Mouse (Mus musculus): Measurements from ENCODE around the gene Chd3. TPM values are rescaled to one million over a fixed set of nuclear protein-coding genes. Genes with fewer than 3 reads are reported as not detected.

Gene Chd3
- polyA plus RNA-seq, 1 experiment from 2014 or later: 39.9 TPM

DNA sequence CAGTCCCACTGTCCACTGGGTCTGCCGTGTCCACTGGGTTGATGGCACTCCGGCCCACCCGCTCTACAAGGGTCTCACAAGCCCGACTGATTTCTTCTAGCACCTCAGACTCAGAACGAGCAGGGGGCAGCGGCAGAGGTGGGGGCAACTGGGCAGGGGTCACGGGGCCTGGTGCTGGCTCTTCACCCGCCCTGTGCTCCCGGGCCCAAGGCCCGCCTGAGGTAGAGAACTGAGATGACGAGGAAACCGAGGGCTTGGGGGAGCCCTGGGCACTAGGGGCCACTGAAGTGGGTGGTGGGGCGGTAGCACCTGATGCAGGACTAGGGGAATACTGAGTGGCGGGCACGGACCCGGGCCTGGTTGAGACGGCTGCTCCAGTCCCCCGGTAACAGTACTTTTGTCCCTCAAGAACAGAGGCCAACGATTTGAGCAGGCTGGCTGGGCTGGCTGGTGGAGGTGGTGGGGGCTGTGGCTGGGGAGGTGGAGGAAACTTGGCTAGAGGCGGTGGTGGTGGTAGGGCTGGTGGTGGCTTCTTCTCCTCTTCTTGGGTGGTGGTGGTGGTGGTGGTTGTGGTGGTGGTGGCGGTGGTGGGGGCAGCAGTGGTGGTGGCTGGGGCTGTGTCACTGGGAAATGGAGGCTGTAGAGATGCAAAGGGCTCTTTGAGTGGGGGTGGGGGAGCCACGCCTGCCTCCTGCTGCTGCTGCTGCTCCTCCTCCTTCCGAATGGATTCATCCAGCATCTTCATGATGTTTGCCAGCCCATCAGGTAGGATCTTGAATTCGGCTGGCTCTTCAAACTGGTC, 35.6 kb upstream of the Chd3 start:
- no peak for ATAC-seq
- WGBS: 91% methylated on average over 23 of the region's 24 CpGs
- peaks cover 66% of the 10 kb centered on the region for H3K36me3 ChIP-seq
- peaks cover 29% of the 10 kb centered on the region for H3K4me1 ChIP-seq (replicated peaks)
- H3K4me2 ChIP-seq (replicated peaks): no peak overlapping the region
- H3K9ac ChIP-seq: no peak overlapping the region
- H3K9me3 ChIP-seq: no peaks in the 10 kb centered on the region
- no peak overlapping the region for H3K4me3 ChIP-seq (replicated peaks)
- H3K27ac ChIP-seq: no peak overlapping the region
- H3K27me3 ChIP-seq (replicated peaks): no peaks in the 10 kb centered on the region

DNA sequence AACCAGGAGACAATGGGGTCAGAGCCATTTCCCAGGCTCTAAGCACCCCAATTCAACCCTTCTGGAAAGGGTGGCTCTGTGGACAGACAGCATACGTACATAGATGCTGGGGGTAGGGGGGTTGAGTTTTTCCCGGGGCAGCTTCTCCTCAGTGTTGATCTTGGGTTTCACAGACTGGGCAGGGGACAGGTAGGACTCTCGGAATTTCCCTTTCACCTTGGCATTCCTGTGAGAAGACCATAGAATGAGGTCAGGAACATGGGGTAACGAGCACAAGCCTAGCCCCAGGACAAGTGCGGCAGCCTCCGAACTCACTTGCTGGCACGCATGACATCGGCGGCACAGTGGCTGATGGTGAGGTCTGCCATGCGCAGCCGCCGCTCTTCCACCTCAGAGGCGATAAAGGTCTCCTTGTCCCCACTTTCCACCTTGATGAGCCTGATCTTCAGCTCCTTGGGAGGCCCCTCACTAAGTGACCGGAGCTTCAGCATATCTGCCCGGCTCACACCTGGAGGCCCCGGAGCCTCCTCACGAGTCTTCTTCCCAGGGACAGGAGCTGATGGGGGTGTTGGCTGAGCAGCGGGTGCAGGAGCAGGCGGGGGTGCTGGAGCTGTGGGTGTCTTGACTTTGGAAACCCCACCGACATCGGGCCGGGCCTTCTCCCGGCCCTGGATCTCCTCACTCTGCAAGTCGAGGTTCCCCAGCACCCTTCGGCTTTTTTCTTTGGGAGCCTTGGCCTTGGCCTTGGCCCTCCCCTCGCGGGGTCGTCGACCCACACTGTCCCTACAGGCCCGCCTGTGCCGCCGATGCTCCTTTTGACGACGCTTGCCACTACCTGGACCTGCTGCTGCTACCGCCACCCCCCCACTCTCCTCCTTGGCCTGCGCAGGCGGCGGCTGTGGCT, 34.7 kb upstream of the Chd3 start:
- Histone ChIP-seq H3K27ac (no peak overlapping the region), H3K36me3 (peaks cover 71% of the 10 kb centered on the region), H3K27me3 (replicated peaks) (no peaks in the 10 kb centered on the region), H3K9me3 (no peaks in the 10 kb centered on the region), H3K4me3 (replicated peaks) (no peak overlapping the region), H3K4me2 (replicated peaks) (no peak overlapping the region), H3K9ac (no peak overlapping the region), H3K4me1 (replicated peaks) (peaks cover 35% of the 10 kb centered on the region)
- WGBS: 92% methylated on average over 38 of the region's 38 CpGs
- ATAC-seq: no peak

DNA sequence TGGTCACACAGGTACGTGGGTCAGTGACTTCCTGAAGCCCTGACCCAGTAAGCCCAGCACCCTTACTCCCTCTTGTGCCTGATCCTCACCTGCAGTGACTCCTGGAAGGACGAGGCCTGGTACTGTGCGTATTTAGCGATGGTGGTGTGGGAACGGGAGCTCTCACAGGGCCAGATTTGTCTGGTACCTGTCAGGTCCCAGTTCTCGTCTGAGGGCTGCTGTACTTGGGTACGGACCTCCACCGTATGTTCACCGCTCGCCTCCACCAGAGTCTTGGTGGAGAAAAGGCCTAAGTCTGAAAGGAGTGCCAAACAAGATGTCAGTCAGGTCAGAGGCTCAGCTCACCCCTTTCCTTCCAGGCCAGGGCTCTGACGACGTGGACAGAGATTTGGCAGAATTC, 32.8 kb upstream of the Chd3 start:
- 84% methylated on average over 12 of the region's 12 CpGs for WGBS
- ATAC-seq: no peak
- Histone ChIP-seq H3K27ac (no peak overlapping the region), H3K9me3 (no peaks in the 10 kb centered on the region), H3K36me3 (peaks cover 60% of the 10 kb centered on the region), H3K4me1 (replicated peaks) (peaks cover 34% of the 10 kb centered on the region), H3K4me2 (replicated peaks) (no peak overlapping the region), H3K9ac (no peak overlapping the region), H3K4me3 (replicated peaks) (no peak overlapping the region), H3K27me3 (replicated peaks) (no peaks in the 10 kb centered on the region)

DNA sequence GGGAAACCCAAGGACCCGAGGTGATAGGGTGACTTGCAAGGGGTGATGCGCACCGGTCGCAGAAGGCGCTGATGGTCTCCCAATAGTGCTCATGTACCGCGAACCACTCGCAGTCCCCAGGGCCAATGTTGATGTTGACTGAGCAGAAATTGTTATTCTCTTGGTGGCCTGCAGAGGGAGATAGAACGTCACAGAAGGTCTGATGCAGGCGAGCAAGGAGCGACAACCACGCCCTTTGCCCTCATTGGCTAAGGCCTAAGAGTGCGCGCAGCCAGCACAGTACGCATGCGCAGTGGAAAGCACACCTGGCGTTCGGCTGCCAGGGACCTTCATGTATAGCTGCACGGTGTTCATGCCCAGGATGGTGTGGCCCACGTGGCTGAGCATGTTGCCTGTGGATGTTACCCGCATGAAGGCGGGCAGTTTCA, 32.0 kb upstream of the Chd3 start:
- 0 out of 2 replicates have a peak overlapping the region, but pooled peaks have one; percentile 17 for H3K4me2 ChIP-seq (replicated peaks)
- no peaks in the 10 kb centered on the region for H3K27me3 ChIP-seq (replicated peaks)
- peaks cover 54% of the 10 kb centered on the region for H3K36me3 ChIP-seq
- H3K9me3 ChIP-seq: no peaks in the 10 kb centered on the region
- no peak overlapping the region for H3K4me3 ChIP-seq (replicated peaks)
- H3K27ac ChIP-seq: no peak overlapping the region
- peaks cover 39% of the 10 kb centered on the region for H3K4me1 ChIP-seq (replicated peaks)
- H3K9ac ChIP-seq: no peak overlapping the region
- peak; percentile 78 for ATAC-seq
- WGBS: 21% methylated on average over 22 of the region's 22 CpGs

DNA sequence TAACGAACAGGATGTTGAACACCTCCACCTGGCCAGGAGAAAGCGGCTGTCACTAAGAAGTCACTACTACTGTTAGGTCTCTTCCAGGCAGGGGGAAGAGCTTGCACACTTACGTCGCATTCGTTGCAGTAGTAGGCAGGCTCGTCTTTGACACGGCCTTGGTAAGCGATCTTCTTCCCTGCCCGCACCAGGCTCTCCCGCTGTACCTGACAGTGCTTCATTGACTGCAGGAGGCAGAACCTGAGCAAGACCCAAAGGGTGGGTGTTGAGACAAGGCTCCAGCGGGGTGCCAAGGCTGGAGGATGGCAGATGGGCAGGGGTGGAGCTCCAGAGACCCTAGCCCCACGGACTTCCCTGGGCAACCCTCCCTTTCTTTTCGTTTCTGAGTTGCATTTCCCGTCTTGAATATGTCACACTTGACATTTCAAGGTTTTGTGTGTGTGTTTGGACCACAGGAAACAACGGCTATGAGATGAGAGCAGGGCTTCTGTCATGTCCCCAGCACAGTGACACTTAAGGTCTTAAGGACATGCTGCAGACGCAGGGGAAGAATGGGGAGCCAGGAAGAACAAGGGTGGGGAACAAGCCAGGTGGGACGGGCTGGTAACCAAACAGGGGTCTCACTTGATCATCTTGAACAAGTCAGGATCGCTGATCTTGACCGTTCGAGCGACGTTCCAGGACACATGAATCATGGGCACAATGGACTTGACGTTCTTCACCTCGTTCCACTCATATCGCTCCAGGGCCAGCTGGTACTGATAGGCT, 31.1 kb upstream of the Chd3 start:
- H3K4me2 ChIP-seq (replicated peaks): peak overlapping the region; percentile 34; the same call in 1 of the 2 replicates
- H3K9me3 ChIP-seq: no peaks in the 10 kb centered on the region
- H3K4me3 ChIP-seq (replicated peaks): no peak overlapping the region
- H3K36me3 ChIP-seq: peaks cover 44% of the 10 kb centered on the region
- peaks cover 39% of the 10 kb centered on the region for H3K4me1 ChIP-seq (replicated peaks)
- WGBS: 78% methylated on average over 25 of the region's 25 CpGs
- peak overlapping the region; percentile 10; the same call in 1 of the 2 replicates for H3K9ac ChIP-seq
- ATAC-seq: no peak
- H3K27me3 ChIP-seq (replicated peaks): no peaks in the 10 kb centered on the region
- no peak overlapping the region for H3K27ac ChIP-seq

DNA sequence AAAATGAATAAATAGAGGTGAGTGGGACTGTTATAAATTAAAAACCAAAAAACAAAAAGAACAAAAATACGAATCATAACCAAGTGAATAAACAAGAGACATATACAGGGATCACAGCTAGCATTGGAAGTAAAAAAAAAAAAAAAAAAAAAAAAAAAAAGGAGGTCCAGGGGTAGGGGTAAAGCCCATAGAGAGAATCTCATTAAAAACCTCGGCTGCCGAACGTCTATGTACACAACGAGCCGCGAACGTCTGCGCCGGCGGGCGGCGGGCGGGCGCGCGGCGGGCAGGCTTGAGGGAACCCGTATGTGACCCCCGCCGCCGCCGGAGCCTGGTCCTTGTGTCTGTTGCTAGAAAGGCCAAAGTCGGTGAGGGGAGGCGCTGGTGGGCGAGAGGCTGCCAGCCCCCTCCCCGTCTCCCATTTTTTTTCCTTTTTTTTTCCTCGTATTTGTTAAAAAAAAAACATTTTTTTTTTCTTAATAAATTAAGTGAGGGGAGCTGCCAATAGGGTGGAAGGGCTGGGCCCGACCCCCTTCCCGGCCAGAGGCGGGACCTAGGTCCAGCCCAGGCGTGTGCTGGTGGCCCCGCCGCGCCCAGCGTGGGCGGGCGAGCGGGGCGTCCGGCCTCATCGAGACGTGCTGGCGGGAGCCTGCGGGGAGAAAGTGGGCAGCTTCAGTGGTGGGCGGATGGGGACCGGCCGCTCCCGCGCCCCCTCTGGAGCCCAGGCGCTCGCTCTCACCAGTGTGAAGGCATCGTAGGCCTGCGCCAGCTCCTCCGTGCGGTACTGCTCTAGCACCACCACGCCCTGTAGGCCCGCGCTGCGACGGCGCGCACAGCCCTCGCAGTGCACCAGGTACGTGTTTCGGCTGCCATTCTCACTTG, 30.2 kb upstream of the Chd3 start:
- peaks cover 38% of the 10 kb centered on the region for H3K36me3 ChIP-seq
- no peak for ATAC-seq
- H3K4me1 ChIP-seq (replicated peaks): peaks cover 39% of the 10 kb centered on the region
- H3K27me3 ChIP-seq (replicated peaks): no peaks in the 10 kb centered on the region
- H3K4me2 ChIP-seq (replicated peaks): peak overlapping the region; percentile 65
- no peak overlapping the region for H3K4me3 ChIP-seq (replicated peaks)
- 42% methylated on average over 66 of the region's 66 CpGs for WGBS
- H3K9ac ChIP-seq: peak overlapping the region; percentile 10; the same call in 1 of the 2 replicates
- 0 out of 2 replicates have a peak overlapping the region, but pooled peaks have one; percentile 36 for H3K27ac ChIP-seq
- no peaks in the 10 kb centered on the region for H3K9me3 ChIP-seq

DNA sequence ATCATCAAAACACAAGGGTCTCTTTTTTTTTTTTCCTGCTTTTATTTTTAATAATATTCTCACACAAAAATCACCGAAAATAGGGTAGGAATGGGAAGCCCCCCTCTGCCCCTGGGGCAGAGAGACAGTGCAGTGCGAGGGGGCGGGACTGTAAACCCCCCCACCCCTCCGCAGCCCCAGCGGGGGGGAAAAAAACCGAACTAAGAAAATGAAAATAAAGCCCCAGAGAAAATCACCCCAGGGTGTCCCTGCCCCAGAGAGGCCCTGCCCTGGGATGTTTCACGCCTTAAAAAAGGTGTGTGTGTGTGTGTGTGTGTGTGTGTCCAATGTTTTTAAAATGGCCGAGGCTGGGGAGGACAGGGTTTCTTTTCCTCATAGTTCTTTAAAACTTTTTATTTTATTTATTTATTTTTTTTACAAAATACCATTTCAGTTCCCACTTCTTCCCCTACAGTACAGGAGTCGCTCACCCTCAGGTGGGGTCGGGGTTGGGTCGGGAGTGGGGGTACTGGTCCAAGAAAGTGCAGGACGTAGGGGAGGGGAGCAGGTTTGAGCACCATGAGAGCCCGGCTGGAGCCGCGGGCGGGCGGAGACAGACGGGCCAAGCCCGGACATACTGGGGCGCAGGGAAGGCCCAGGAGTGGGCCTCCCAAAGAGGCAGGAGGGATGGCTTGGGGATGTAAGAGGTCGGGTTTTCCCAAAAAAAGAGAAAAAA, 29.4 kb upstream of the Chd3 start:
- peak overlapping the region; percentile 32; the same call in 1 of the 2 replicates for H3K4me3 ChIP-seq (replicated peaks)

DNA sequence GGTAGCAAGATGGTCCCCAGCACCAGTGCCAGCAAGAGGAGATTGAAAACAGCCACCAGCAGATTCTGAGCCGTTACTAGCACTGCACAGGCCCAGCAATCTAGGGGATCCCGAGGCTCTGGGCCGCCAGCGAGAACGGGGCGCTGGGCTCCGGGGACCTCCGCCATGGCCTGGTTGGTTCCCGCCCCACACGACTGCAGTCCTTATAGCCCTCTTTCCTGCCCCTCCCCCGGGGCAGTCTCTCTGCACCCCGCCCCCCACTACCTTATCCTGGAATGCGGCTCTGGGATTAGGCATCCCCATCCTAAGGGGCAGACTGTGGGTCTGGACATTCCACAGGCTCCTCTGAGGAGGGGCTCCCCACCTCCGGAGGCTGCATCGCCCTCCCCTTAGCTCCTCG, 28.9 kb upstream of the Chd3 start, which contains the start of gene Tmem88:
Gene Tmem88, minus strand, starts transcription at position 176 of the 400 bp plus-strand sequence.
- H3K9ac ChIP-seq: peak within 1 kb of the TSS; percentile 51
- H3K27me3 ChIP-seq (replicated peaks): no peaks in the 10 kb centered on the region
- no peak for ATAC-seq
- peak within 1 kb of the TSS; percentile 65 for H3K4me2 ChIP-seq (replicated peaks)
- H3K4me3 ChIP-seq (replicated peaks): peak within 1 kb of the TSS; percentile 32
- H3K27ac ChIP-seq: peak within 1 kb of the TSS; percentile 98
- no peaks in the 10 kb centered on the region for H3K9me3 ChIP-seq
- 12% methylated on average over 16 of the region's 16 CpGs for WGBS
- peaks cover 27% of the 10 kb centered on the region for H3K36me3 ChIP-seq
- H3K4me1 ChIP-seq (replicated peaks): peaks cover 41% of the 10 kb centered on the region

More for the DNA sequence above, 29.4 kb upstream of the Chd3 start:
- H3K36me3 ChIP-seq: peaks cover 31% of the 10 kb centered on the region
- no peaks in the 10 kb centered on the region for H3K27me3 ChIP-seq (replicated peaks)
- H3K4me1 ChIP-seq (replicated peaks): peaks cover 41% of the 10 kb centered on the region
- no peaks in the 10 kb centered on the region for H3K9me3 ChIP-seq
- H3K4me2 ChIP-seq (replicated peaks): peak overlapping the region; percentile 65
- 40% methylated on average over 21 of the region's 21 CpGs for WGBS
- no peak for ATAC-seq
- no peak overlapping the region for H3K27ac ChIP-seq
- H3K9ac ChIP-seq: no peak overlapping the region; the same call in 1 of the 2 replicates

DNA sequence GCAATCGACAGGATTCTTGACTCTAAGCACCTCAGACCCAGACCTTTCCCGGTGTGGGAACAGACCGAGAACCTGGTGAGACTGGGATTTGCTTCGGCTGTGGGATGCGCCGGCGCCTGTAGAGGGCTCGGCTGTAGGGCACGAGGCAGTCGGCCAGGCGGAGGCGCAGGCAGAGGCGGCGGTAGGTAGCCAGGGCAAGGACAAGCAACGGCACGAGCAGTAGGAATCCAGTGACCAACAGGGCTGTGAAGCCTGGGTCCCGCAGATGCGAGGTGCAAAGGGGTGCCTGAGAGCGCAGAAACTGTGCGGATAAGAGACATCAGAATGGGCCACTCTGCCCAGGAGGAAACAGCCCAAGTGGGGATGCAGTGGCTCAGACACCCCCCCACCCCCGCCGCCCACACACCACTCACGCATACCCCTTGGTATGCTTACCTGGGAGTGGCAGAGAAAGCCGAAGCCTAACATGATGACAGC, 28.4 kb upstream of the Chd3 start:
- no peaks in the 10 kb centered on the region for H3K27me3 ChIP-seq (replicated peaks)
- peak overlapping the region; percentile 32 for H3K4me3 ChIP-seq (replicated peaks)
- H3K9me3 ChIP-seq: no peaks in the 10 kb centered on the region
- ATAC-seq: no peak
- peak overlapping the region; percentile 51 for H3K9ac ChIP-seq
- H3K4me1 ChIP-seq (replicated peaks): peaks cover 41% of the 10 kb centered on the region
- H3K4me2 ChIP-seq (replicated peaks): peak overlapping the region; percentile 65
- H3K27ac ChIP-seq: peak overlapping the region; percentile 98
- H3K36me3 ChIP-seq: peaks cover 27% of the 10 kb centered on the region
- 23% methylated on average over 24 of the region's 24 CpGs for WGBS

DNA sequence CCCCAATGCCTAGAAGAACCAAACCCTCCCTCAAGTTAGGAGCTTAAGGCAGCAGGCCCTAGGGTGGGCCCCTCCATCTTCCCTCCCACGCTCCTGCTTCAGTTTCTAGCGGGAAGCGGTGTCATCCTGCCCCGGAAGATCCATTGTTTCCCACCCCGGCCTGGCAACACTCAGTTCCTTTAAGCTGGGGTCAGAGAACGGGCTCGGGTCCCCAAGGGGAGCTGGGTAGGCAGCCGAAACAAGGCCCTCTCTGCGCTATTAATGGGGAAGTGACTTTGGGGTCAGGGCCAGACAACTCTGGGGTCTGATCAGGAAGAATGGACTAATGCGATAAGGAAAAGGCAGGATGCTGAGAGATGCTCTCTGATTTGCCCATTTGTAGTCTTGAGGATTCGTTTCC, 27.6 kb upstream of the Chd3 start:
- H3K27ac ChIP-seq: peak overlapping the region; percentile 98
- no peak for ATAC-seq
- peaks cover 21% of the 10 kb centered on the region for H3K36me3 ChIP-seq
- H3K4me3 ChIP-seq (replicated peaks): peak overlapping the region; percentile 71
- peak overlapping the region; percentile 65 for H3K4me2 ChIP-seq (replicated peaks)
- peaks cover 41% of the 10 kb centered on the region for H3K4me1 ChIP-seq (replicated peaks)
- peak overlapping the region; percentile 93 for H3K9ac ChIP-seq
- 31% methylated on average over 11 of the region's 11 CpGs for whole genome bisulfite sequencing
- no peaks in the 10 kb centered on the region for H3K9me3 ChIP-seq
- H3K27me3 ChIP-seq (replicated peaks): no peaks in the 10 kb centered on the region

Data from intestine, embryonic 15.5 days (tissue).